In genomic region chr9:68815877-68816276, GRCm38 (mm10) we compare ENCODE assay signal across 29 mouse cellular contexts.
"Had no signal": no experiment of that assay in that cellular context is flagged by ENCODE, and none has a peak within 500 bp of the region (broad histone marks: within the 10 kb centered on the region; RNA-seq: fewer than 3 reads in every experiment).

No protein-coding gene starts in this region.

- H3K9me3 ChIP-seq: embryonic facial prominence, embryonic 12.5 days; embryonic facial prominence, embryonic 13.5 days; embryonic facial prominence, embryonic 15.5 days; forebrain, embryonic 10.5 days; forebrain, embryonic 12.5 days; forebrain, embryonic 13.5 days; forebrain, embryonic 15.5 days; heart, embryonic 10.5 days had no signal

- DNase-seq: cerebellum, adult 2 months; cerebellum, adult 8-10 months; cerebellum, adult 9-10 months; cerebellum, adult 9-11 months; cerebellum, postnatal 10 days; cerebellum, postnatal 14 days; cerebellum, postnatal 25 days; cerebellum, postnatal 36 days; embryo, embryonic 11 days; forebrain, postnatal 0 days; gastrocnemius, adult 2 months; gastrocnemius, postnatal 10 days; gastrocnemius, postnatal 14 days; gastrocnemius, postnatal 25 days; gastrocnemius, postnatal 36 days; heart, adult 18-20 months; heart, adult 2 months had no signal

- H3K4me1 ChIP-seq: forebrain, embryonic 15.5 days had no signal

- H3K4me3 ChIP-seq: embryonic facial prominence, embryonic 12.5 days; embryonic facial prominence, embryonic 13.5 days; embryonic facial prominence, embryonic 15.5 days; erythroblast, embryonic 14.5 days; forebrain, embryonic 10.5 days; forebrain, embryonic 12.5 days; forebrain, embryonic 13.5 days; forebrain, embryonic 15.5 days; gastrocnemius, adult 2 months; heart, adult 2 months; heart, embryonic 10.5 days had no signal

- H3K27ac ChIP-seq: embryonic facial prominence, embryonic 12.5 days; embryonic facial prominence, embryonic 13.5 days; embryonic facial prominence, embryonic 15.5 days; forebrain, embryonic 10.5 days; forebrain, embryonic 12.5 days; forebrain, embryonic 13.5 days; forebrain, embryonic 15.5 days; gastrocnemius, adult 2 months; heart, adult 2 months; heart, embryonic 10.5 days had no signal

- H3K4me2 ChIP-seq: embryonic facial prominence, embryonic 12.5 days; embryonic facial prominence, embryonic 13.5 days; embryonic facial prominence, embryonic 15.5 days; forebrain, embryonic 12.5 days; forebrain, embryonic 13.5 days; forebrain, embryonic 15.5 days; heart, embryonic 11.5 days had no signal

- H3K27me3 ChIP-seq: embryonic facial prominence, embryonic 12.5 days; embryonic facial prominence, embryonic 15.5 days; forebrain, embryonic 13.5 days; forebrain, embryonic 15.5 days had no signal

- ATAC-seq: forebrain, embryonic 13.5 days; forebrain, embryonic 14.5 days; forebrain, embryonic 15.5 days; forebrain, embryonic 16.5 days; forebrain, postnatal 0 days had no signal

- H3K9ac ChIP-seq: embryonic facial prominence, embryonic 12.5 days; embryonic facial prominence, embryonic 13.5 days; embryonic facial prominence, embryonic 15.5 days; forebrain, embryonic 12.5 days; forebrain, embryonic 13.5 days; forebrain, embryonic 15.5 days; forebrain, postnatal 0 days had no signal

- H3K36me3 ChIP-seq: embryonic facial prominence, embryonic 12.5 days; embryonic facial prominence, embryonic 13.5 days; embryonic facial prominence, embryonic 15.5 days; forebrain, embryonic 10.5 days; forebrain, embryonic 12.5 days; forebrain, embryonic 15.5 days; heart, embryonic 10.5 days had no signal
